Mouse (Mus musculus) frontal cortex, adult 2 months (tissue): ENCODE results near the gene Hhat. TPM values are rescaled to one million over a fixed set of nuclear protein-coding genes. Genes with fewer than 3 reads are reported as not detected.
A peak's percentile ranks its signal among the peaks of the same experiment; 100 is the strongest.

Experiments used
- DNase-seq, 2 experiments: peaks; one replicate each; pipeline ENCODE4 v3.0.0; 2022; ENCODE audit warnings: low spot score in 1 of 2; ENCODE audit errors: extremely low spot score in 1 of 2
- polyA plus RNA-seq: library from polyadenylated mRNA; depleted of rRNA; stranded (reverse); fragments of >200 nt; gene quantifications from 2 replicates; pipeline ENCODE4 v1.2.3, GENCODE M21; 2012

Gene Hhat
- polyA plus RNA-seq, 1 experiment, result 1.6 TPM

- no peak for DNase-seq
These were observed 107.9 kb downstream of the Hhat start for GRCm38 (mm10) chr1:192663092-192663491.

GRCm38 (mm10) chr1:192661612-192662011, 109.4 kb downstream of the Hhat start:
- DNase-seq, result no peak

GRCm38 (mm10) chr1:192657417-192657816, 113.6 kb downstream of the Hhat start:
- no peak for DNase-seq

- peak in 1 of 2 experiments; percentile 46 for DNase-seq
These were observed 118.9 kb downstream of the Hhat start for GRCm38 (mm10) chr1:192651981-192652605.

- no peak for DNase-seq
These were observed 120.4 kb downstream of the Hhat start for GRCm38 (mm10) chr1:192650586-192650985.

- DNase-seq, result no peak
These were observed 121.0 kb downstream of the Hhat start for GRCm38 (mm10) chr1:192650023-192650422.

GRCm38 (mm10) chr1:192649233-192649632, 121.8 kb downstream of the Hhat start:
- no peak for DNase-seq

- no peak for DNase-seq
These were observed 123.7 kb downstream of the Hhat start for GRCm38 (mm10) chr1:192647361-192647760.

- DNase-seq, result no peak
These were observed 128.9 kb downstream of the Hhat start for GRCm38 (mm10) chr1:192642126-192642525.

GRCm38 (mm10) chr1:192639175-192639574, 131.8 kb downstream of the Hhat start:
- DNase-seq, result no peak

GRCm38 (mm10) chr1:192621843-192622242, 149.2 kb downstream of the Hhat start:
- no peak for DNase-seq

GRCm38 (mm10) chr1:192613271-192613670, 157.8 kb downstream of the Hhat start:
- no peak for DNase-seq

- DNase-seq, result no peak
These were observed 158.9 kb downstream of the Hhat start for GRCm38 (mm10) chr1:192611996-192612739.

GRCm38 (mm10) chr1:192606876-192607275, 164.1 kb downstream of the Hhat start:
- no peak for DNase-seq

- DNase-seq, result no peak
These were observed 166.6 kb downstream of the Hhat start for GRCm38 (mm10) chr1:192604413-192604812.

- no peak for DNase-seq
These were observed 167.5 kb downstream of the Hhat start for GRCm38 (mm10) chr1:192603556-192603955.

- no peak for DNase-seq
These were observed 169.8 kb downstream of the Hhat start for GRCm38 (mm10) chr1:192601206-192601605.

GRCm38 (mm10) chr1:192599746-192600145, 171.3 kb downstream of the Hhat start:
- DNase-seq, result no peak

- DNase-seq, result peak; percentile 76 to 97
These were observed 172.6 kb downstream of the Hhat start for GRCm38 (mm10) chr1:192598380-192598779.

GRCm38 (mm10) chr1:192595426-192595825, 175.6 kb downstream of the Hhat start:
- no peak for DNase-seq

GRCm38 (mm10) chr1:192593492-192593891, 177.5 kb downstream of the Hhat start:
- DNase-seq, result no peak

- DNase-seq, result peak; percentile 88 to 89
These were observed 183.6 kb downstream of the Hhat start for GRCm38 (mm10) chr1:192587451-192587850.
